Mouse (Mus musculus) bone marrow macrophage, adult 2 months (primary cell): ENCODE measurements around the gene Ap2b1. TPM values are rescaled to one million over a fixed set of nuclear protein-coding genes. Genes with fewer than 3 reads are reported as not detected.

Experiments
- H3K27ac ChIP-seq: 2 replicates; pipeline ENCODE4 v1.5.1; 2012; ENCODE audit warnings: low read depth, low read length; ENCODE audit not compliant: insufficient read depth
- H3K4me1 ChIP-seq: 2 replicates; pipeline ENCODE4 v1.6.1; 2012; ENCODE audit warnings: low read length; ENCODE audit not compliant: control insufficient read depth, insufficient read depth
- H3K4me3 ChIP-seq: 2 replicates; pipeline ENCODE4 v1.5.1; 2012; ENCODE audit warnings: mild to moderate bottlenecking, low read length, moderate library complexity; ENCODE audit not compliant: insufficient read depth
- CTCF ChIP-seq: IDR thresholded peaks from 2 replicates; pipeline ENCODE4 v1.5.1; 2012; ENCODE audit warnings: low read depth, mild to moderate bottlenecking, low read length, moderate library complexity
- POLR2A ChIP-seq: IDR thresholded peaks from 2 replicates; pipeline ENCODE4 v1.6.1; 2012; ENCODE audit warnings: mild to moderate bottlenecking, low read depth, low read length, borderline replicate concordance
- polyA plus RNA-seq: library from polyadenylated mRNA; stranded (reverse); fragments of >200 nt; gene quantifications from 2 replicates; pipeline ENCODE4 v1.2.4, GENCODE M21; 2012; ENCODE audit not compliant: missing spikeins, insufficient read depth, insufficient read length

Ap2b1 gene
- polyA plus RNA-seq, 1 experiment, result 69.7 TPM

DNA sequence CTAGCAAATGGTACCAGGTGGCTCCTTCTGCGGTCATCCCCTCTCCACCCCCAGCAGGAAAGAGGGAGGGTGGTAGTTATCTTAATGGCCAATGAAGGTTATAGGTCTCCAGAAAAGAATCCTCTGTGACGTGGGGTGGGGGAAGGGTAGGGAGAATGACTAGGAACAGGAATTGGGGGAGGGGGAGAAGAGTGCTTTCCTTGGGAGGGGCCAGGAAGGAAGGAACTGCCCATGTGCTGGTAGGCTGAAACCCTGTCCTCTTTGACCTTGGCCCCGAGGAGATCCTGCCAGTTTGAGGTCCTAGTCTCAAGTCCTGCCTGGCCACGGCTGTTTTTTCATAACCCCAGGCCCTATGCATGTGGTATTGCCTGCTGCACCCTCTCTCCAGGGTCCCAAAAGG lies 150.5 kb downstream of the Ap2b1 start:
- H3K4me1 ChIP-seq, result no peaks in the 10 kb centered on the region
- TF ChIP-seq POLR2A (no peak), CTCF (no peak)
- no peak overlapping the region for H3K4me3 ChIP-seq
- H3K27ac ChIP-seq, result no peak overlapping the region

DNA sequence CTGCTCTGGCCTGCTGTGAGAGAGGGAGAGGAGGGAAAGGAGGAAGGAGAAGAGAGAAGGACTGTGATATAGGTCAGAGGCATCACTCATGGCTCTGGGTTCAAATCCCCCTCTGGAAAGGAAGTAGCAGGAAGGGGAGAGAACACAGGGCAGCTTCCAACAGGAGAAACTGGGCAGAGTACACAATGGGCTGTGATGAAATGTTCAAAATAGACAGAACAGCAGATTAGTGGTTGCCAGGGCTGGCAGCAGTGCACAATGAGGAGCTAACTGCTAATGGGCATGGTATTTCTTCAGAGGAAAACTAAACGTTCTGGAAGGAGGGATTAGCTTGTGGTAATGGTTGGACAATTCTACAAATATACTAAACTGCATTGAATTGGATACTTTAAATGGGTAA lies 151.7 kb downstream of the Ap2b1 start:
- peaks cover 3% of the 10 kb centered on the region; the same call in 1 of the 2 replicates for H3K4me1 ChIP-seq
- H3K4me3 ChIP-seq, result no peak overlapping the region
- no peak overlapping the region for H3K27ac ChIP-seq
- no peak for TF ChIP-seq POLR2A
- TF ChIP-seq CTCF, result no peak

DNA sequence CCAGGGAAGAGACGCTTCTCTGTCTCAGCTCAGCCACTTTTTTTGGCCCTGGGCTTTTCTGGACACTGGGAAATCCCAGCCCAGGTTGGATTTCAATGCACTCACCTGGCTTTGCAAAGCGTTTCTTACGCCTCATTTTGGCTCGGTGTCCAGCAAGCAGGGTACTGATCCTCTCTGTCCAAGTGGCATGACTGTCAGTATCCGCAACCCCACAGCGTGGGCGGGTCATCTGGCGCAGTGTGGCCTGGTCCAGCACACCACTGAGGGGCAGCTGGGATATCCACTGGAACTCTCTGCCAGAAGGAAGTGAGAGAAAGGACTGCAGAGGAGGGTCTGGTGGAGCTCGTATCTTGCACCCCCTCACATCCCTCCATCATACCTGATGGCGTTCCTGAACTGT lies 152.5 kb downstream of the Ap2b1 start:
- peaks cover 3% of the 10 kb centered on the region; the same call in 1 of the 2 replicates for H3K4me1 ChIP-seq
- H3K4me3 ChIP-seq, result no peak overlapping the region
- H3K27ac ChIP-seq, result no peak overlapping the region
- no peak for TF ChIP-seq POLR2A
- no peak for TF ChIP-seq CTCF

DNA sequence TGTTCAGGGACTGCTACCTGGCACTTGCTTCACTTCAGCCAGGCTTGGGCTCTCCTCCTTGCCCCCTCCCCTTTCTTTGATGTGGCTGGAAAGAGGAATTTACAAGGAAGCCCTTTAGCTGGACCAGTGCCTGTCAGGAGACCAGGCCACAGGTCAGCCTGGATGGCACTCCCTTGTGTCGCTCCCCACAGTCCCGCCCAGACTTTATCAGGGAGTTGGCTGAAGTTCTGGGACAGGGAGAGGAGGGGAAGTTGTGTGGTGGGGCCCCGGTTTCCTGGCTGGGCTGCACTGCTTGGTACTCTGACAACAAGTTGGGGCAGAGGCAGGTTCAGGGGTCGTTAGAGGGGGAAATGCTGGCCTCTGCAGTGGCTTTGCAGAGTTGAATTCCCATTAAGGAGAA lies 155.7 kb downstream of the Ap2b1 start:
- no peak overlapping the region for H3K4me3 ChIP-seq
- TF ChIP-seq POLR2A (no peak), CTCF (no peak)
- peaks cover 7% of the 10 kb centered on the region for H3K4me1 ChIP-seq
- no peak overlapping the region for H3K27ac ChIP-seq

Other genes with a start within 250 kb of the Ap2b1 start
- 346 and 355 TPM in 2 replicates for gene Slfn2, start 233.9 kb upstream of the Ap2b1 start, polyA plus RNA-seq
- gene Slfn1, start 182.2 kb upstream of the Ap2b1 start, polyA plus RNA-seq, result 12.5 and 15.4 TPM in 2 replicates
- 2.3 and 2.9 TPM in 2 replicates for gene Slfn4, start 123.8 kb upstream of the Ap2b1 start, polyA plus RNA-seq
- 4.0 and 6.4 TPM in 2 replicates for gene Slfn3, start 107.7 kb upstream of the Ap2b1 start, polyA plus RNA-seq
- not detected in 2 replicates for gene Slfn14, start 12.3 kb upstream of the Ap2b1 start, polyA plus RNA-seq
- gene Pex12, start 3.6 kb downstream of the Ap2b1 start, polyA plus RNA-seq, result 6.2 and 12.2 TPM in 2 replicates
- gene Rasl10b, start 110.1 kb downstream of the Ap2b1 start, polyA plus RNA-seq, result not detected in 2 replicates
- not detected in 2 replicates for gene Gas2l2, start 130.4 kb downstream of the Ap2b1 start, polyA plus RNA-seq
- not detected in 2 replicates for gene 1700020L24Rik, start 138.7 kb downstream of the Ap2b1 start, polyA plus RNA-seq
- gene Mmp28, start 164.0 kb downstream of the Ap2b1 start, polyA plus RNA-seq, result 0.57 and 0.58 TPM in 2 replicates
- gene Taf15, start 174.1 kb downstream of the Ap2b1 start, polyA plus RNA-seq, result 81.6 and 104 TPM in 2 replicates
- gene Heatr9, start 223.2 kb downstream of the Ap2b1 start, polyA plus RNA-seq, result not detected in 2 replicates
- gene Ccl5, start 231.5 kb downstream of the Ap2b1 start, polyA plus RNA-seq, result 18.6 and 24.6 TPM in 2 replicates